Mouse (Mus musculus): Measurements from ENCODE around the gene Tfe3. TPM values are rescaled to one million over a fixed set of nuclear protein-coding genes. Genes with fewer than 3 reads are reported as not detected.
"Not testable (repeated sequence)": the region's sequence is repeated elsewhere in the genome, so short reads cannot be mapped to it uniquely, and the experiment has no call there.

Tfe3 gene
- 10 to 100 TPM; 16.9 to 19.4 TPM for total RNA-seq (2021)
- long read RNA-seq, experiment 1, transcript Tfe3-201 (10 exons, 3,277 nt): major isoform, 7 of 29 reads
- long read RNA-seq, experiment 1, partial matches to known transcripts: 14 of 29 reads
- long read RNA-seq, experiment 1, other reads (novel, unspliced or antisense): 5 of 29 reads
- long read RNA-seq, experiment 2, partial matches to known transcripts: 6 of 16 reads
- long read RNA-seq, experiment 2, other reads (novel, unspliced or antisense): 3 of 16 reads

DNA sequence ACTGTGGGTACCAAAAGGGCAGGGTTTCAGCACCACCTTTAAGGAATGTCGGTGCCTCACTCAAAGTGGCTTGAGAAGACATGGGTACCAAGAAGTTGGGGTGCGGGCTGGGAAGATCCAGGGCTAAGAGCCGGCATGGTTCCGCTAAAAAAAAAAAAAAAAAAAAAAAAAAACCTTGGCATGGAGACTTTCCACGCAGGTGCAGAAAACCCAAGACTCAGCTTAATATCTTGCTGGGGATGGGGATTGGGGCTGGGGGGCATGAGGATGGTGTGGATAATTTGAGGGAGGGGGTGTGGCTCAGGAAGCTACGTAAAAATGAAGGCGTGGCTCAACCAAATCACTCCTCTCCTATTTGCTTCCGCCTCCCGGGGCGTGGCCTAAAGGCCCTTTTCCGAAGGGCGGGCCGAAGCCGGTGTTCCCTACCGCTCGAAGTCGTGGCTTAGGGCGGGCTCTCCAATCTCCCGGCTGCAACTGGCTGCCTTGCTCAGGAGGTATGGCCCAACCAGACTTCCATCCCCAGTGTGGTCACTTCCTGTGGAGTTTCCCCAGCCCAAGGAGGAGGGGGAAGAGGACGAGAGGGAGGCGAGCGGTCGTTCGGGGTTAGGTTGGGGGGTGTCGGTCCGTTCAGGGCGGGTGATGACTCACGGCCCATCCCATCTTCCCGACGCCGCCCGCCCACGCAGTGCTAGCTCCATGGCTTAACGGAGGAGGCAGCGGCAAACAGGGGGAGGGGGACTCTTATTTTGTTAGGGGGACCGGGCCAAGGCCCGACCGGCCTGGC, at the start of gene Tfe3:
Tfe3 (plus strand) TSS at position 424 of the 784 bp plus-strand sequence.
- peak; percentile 63 to 86 for DNase-seq (ENCODE audit: low spot score in 2 of 2)

DNA sequence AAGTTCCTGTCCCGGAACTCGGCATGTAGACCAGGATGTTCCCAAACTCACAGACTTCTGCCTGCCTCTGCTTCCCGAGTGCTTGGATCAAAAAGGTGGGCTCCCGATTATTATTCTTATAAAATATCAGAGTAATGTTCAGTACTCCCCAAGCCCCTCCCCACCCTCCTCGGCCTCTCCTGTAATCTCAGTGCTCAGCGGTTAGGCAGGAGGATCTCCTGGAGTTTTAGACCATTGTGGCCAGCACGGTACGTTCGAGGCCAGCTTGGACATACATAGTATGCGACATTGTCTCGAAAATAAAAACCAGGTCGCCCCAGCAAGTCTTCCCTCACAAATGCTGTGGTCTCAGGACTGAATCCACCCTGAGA, 48.6 kb upstream of the Tfe3 start:
- DNase-seq (ENCODE audit: low spot score in 2 of 2): not testable (repeated sequence)

DNA sequence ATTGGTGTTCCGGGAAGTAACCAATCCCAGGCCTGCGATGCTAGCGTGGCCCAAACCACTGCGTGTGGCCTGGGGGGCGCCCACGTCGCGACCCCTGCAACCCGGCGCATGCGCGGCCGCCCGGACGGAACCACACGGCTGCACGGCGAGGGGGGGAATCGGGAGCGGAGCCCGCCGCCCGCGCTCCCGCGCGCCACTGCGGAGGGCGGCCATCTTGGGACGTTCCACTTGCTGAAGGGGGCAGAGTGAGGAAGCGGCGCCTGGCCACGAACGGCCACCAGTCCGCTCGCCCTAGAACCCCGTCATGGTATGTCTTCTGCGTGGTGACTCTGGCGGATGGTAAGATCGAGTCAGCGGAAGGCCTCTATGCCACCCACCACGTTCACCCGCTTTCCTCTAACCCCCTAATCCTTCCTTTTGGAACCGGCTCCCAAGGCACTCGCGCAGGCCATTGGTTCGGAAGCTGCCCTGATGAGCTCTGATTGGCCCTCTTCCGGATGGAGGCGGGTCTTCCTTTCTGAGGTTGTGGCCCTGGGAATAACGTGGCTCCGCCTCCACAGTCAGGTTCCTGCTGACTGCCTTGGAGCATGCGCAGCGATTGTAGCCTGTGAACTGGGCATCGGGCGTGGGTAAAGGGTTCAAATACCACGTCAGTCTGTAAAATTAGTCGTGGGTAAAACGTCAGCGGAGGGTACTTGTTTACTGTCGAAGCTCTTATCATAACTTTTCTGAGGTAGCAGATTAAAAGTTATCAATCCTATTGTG, 48.0 kb upstream of the Tfe3 start, which contains the start of gene Wdr45:
Wdr45 (plus strand) TSS at position 199 of the 765 bp plus-strand sequence.
- peak; percentile 66 to 87 for DNase-seq (ENCODE audit: low spot score in 2 of 2)

DNA sequence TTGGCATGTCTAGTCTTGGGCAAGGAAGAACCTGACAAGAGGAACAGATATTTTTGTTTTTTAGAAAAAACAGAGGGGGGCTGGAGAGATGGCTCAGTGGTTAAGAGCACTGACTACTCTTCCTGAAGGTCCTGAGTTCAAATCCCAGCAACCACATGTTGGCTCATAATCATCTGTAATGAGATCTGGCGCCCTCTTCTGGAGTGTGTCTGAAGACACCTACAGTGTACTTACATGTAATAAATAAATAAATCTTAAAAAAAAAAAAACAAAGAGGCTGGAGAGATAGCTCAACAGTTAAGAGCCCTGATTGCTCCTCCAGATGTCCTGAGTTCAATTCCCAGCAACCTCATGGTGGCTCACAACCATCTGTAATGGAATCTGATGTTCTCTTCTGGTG, 46.3 kb upstream of the Tfe3 start:
- not testable (repeated sequence) for DNase-seq (ENCODE audit: low spot score in 2 of 2)

DNA sequence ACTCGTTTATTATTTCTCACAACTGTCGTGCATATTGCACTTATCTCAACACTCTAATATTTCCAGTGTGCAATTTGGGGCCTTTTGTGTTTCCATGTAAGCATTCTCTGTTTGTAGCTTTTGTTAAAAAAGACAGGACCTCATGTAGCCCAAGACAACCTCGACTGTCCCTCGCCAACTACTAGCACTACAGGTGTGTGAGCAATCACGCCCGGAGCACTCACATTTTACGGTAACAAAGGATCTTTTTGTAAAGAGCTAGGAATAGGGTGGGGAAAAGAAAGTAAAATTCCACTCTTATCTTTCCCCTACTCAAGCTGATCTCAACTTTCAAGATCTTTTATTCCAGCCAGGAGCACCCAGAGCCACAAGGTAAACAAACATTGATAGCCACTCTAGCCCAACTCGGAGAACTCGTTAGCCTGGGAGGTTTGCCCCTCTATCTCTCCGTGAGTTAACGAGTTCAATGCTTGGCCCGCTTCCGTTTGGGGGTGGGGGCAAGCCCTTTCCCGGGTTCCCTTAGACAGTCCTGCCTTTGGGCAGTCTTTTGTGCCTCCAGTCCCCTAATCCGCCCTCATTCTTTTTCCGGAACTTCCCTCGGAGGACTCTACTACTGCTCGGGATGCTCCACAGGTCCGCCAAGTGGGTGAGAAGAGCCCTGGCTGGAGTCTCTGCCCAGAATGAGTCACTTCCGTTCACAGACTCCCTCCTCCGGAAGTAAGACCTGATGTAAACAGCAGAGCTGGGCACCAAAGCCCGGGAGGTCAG, 40.7 kb upstream of the Tfe3 start, which contains the start of gene Gm45208:
Gm45208 (plus strand) TSS at position 732 of the 768 bp plus-strand sequence.
- DNase-seq (ENCODE audit: low spot score in 2 of 2): peak in 1 of 2 experiments; percentile 59

DNA sequence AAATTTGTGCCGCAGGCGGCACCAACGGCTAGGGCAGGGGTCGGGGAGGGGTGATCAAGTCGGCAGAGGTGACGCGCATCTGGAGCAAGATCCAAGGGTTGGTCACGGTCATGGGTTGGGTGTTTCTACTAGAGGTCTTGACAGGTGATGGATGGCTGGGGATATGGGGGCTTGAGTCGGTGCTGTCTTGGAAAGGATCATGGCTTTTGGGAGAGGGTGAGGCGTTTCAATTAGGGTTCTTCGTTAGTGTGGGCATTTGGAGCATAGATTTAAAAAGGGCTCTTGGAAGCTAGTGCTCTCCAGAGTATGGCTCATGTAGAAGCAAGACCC, 40.1 kb upstream of the Tfe3 start:
- no peak for DNase-seq (ENCODE audit: low spot score in 2 of 2)

DNA sequence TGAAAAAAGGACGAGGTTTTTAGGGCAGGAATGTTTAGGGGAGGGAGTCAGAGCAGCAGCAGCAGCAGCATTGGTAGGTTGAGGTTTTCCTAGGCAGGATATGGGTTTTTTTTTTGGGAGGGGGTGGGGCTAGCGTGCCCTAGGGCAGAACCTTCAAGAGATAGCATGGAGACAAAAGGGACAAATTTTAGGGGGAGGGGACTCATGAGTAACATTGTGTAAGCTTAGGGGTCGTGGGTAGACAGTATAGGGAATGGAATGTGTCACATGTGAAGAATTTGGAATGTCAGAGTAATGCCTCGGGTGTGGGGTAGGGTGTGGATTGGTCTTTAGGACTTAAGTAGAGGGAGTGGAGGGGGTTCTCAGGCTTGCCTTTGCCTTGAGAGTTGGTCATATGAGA, 39.7 kb upstream of the Tfe3 start:
- DNase-seq (ENCODE audit: low spot score in 2 of 2): no peak

DNA sequence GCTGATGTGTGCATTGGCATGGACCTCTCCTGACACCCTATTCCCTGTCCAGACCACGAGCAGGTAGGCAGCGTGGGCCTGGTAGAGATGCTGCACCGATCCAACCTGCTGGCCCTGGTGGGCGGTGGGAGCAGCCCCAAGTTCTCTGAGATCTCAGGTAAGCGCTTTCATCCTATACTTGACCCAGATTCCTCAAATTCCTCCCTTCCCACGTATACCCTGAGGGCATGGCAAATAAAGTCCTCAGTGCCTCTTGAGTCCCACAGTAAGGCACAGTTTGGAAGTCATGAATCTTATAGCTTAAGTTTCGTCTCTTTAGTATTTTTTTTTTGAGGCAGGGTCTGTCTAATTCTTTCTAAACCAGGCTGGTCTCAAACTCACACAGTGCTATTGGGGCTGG, 38.2 kb upstream of the Tfe3 start:
- DNase-seq (ENCODE audit: low spot score in 2 of 2): no peak

DNA sequence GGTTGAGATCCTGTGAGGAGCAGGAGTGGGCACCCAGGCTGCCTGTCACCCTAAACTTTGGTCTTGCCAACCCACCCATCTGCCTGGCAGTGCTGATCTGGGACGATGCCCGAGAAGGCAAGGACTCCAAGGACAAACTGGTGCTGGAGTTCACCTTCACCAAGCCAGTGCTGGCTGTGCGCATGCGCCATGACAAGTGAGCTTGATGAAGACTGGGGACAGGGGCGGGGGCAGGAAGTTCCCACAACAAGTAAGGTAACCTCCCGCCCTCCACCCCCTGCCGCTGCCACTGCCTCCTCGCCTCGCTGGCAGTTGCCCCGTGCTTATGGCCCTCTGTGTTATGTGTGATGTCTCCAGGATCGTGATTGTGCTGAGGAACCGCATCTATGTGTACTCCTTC, 36.5 kb upstream of the Tfe3 start:
- DNase-seq (ENCODE audit: low spot score in 2 of 2): no peak

DNA sequence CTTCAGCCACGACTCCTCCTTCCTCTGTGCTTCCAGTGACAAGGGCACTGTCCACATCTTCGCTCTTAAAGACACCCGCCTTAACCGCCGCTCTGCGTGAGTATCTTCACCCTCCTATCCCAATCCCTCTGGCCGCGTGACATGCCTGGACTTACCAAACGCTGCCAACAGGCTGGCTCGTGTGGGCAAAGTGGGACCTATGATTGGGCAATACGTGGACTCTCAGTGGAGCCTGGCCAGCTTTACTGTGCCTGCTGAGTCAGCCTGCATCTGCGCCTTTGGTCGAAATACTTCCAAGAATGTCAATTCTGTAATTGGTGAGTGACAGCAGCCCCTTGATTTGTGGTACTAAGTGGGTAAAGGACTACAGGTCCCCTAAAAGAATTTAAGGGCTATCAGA, 35.2 kb upstream of the Tfe3 start:
- no peak for DNase-seq (ENCODE audit: low spot score in 2 of 2)

DNA sequence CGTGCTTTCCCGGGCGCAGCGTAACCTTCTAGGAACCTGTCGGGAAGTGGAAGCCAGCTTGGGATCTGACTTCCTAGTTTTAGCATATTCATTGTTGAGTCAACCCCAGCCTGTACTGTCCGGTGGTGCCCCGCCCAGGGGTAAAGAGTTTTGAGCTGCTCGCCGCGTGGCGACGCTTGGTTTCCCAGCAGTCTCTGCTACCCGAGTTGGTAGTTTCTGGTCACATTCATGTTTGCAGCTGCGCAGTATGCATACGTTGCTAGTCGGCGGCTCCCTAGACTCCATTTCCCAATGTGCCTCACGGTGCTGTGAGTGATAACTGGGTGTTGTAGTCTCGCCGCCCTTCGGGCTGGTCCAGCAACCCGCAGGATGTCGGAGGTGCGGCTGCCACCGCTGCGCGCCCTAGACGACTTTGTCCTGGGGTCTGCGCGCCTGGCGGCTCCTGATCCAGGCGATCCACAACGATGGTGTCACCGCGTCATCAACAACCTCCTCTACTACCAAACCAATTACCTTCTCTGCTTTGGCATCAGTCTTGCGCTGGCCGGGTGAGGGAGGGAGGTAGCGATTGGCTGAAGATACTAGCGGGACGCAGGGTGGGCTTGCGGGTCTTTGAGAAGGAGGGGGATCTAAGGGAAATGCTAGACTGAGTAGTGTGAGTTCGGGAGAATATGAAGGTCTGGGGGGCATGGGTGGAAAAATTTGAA, 34.0 kb upstream of the Tfe3 start, which contains the start of gene Praf2:
Praf2 (plus strand) TSS at position 225 of the 707 bp plus-strand sequence.
- peak in 1 of 2 experiments; percentile 65 for DNase-seq (ENCODE audit: low spot score in 2 of 2)

DNA sequence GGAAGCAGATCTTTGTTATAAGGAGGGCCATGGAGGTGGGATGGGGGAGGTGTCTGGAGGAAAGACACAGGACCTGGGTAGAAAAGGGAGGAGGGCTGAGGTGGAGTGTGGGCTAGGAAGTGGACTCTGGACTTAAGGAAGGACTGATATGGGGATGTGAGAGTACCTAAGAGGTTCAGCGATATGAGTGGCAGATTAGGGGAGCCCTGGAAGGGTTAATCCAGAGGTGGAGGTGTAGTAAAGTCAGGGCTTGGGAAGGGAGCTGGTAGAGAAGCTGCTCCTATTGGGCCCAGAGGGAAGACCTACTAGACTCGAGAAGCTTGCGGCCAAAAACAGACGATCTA, 33.5 kb upstream of the Tfe3 start:
- no peak for DNase-seq (ENCODE audit: low spot score in 2 of 2)

DNA sequence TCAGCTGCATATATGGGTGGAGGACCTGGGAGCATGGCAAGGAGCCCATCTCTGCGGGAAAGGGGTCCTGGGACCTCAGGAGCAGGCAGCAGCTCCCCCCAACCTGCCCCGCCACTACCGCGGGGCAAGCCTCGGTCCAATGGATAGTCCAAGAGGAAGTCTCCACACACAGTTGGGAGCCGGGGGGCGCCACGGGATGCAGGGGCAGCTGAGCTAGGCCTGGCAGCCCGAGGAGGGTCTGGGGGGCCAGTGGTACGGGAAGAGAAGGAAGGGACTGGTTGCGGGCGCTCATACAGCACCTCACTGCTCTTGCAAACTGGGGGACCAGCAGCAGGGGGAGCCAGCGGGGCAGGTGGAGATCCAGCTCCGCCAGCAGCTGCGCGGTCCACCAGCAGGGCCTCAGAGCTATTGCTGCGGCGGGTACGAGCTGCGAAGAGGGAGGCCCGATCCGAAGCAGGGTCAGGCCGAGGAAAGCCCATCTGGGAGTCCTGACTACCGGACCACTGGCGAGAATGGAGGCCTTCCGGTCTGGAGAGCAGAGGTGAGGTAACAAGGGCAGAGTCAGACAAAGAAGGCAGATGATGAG, 28.7 kb upstream of the Tfe3 start:
- peak; percentile 43 to 66 for DNase-seq (ENCODE audit: low spot score in 2 of 2)

DNA sequence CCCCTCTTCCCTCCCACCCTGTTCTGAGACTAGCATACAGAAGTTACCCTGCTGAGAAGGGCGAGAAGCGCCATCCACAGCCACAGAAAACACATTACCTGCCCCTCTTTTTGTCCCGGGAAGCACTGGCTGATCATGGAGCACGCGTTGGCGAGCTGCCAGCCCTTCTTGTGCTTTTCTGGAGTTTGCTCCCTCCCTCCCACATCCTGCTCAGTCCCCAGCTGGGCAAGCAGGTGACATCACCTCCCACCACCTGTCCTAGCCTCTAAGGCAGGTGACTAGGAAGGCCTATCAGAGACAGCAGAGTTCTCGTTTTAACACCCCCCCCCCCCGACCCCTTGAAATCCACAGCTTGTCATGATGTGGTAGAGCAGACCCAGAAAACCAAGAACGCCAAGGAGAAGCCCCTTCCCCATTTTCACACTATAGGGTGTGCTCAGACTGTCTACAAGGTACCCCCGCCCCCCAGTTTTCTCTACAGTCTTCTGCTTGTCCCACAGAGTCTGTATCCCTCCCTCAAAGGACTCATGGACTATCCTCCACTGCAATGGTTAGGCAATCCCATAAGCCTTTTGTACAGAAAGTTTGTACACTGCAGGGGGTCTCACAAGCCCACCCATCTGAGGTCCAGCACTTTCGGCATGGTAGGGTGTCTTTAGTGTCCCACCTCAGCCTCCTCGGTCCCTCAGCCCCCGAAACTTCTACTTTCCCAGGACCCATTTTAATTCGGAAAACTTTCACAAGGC, 22.9 kb upstream of the Tfe3 start:
- no peak for DNase-seq (ENCODE audit: low spot score in 2 of 2)

DNA sequence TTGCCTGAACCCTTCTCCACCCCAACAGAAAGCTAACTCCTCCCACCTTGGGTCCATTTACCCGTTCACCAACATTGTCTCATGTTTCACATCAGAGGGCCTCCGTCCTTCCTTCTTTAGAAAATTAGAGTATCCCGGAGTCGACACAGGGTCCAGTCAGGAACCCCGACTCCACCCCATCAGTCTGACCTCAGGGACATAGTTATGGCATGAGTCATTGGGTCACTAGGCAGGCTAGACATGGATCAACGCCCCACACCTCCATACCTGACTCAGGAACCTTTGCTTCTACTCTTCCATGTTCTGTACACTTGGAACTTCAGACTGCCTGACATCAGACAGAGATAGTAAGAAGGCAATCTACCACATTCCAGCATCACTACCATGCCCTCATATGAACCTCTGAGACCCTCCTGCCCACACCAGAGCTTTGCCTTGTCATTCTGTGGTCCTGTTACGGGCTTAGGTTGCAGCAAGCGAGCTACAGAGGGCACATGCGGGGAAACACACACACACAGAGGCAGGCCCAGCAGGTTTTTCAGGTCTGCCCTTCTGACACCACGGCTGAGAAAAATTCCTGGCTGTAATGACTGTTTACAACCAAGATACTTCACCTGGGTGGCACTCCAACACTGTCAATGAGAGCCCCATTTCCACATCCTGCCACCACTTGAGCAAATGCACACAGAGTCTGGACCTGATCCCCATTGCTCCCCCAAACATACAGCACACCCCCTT, 22.1 kb upstream of the Tfe3 start:
- DNase-seq (ENCODE audit: low spot score in 2 of 2): no peak

DNA sequence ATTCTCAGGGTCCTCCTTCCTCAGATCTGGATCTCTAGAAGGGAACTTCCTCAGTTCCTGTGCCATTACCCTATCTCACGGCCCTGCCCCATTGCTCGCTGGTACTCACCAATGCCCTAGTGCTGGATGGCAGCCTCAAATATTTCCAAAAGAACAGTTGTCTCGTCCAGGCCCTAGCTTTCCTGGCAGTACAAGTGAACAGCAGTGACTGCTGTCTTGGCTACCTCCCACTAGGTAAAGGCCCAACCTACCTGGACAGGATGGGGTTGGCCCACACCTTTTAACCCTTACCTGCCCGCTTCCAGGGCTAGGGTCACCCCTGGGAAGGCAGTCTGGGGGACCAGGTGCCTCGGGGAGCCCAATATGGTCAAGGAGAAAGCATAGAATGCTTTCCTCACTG, 21.3 kb upstream of the Tfe3 start:
- no peak for DNase-seq (ENCODE audit: low spot score in 2 of 2)

DNA sequence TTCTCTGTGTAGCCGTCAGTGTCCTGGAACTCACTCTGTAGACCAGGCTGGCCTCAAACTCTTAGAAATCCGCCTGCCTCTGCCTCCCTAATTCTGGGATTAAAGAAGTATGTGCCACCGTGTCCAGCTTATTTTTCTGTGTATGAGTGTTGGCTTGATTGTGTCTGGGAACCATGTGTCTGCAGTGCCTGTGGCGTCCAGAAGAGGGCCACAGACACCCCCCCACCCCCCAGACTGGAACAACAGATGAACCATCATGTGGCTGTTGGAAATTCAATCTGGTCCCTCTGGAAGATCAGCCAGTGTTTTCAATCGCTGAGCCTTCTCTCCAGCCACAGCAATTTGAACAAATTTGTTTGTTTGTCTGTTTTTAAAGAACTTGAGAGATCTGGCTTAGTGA, 18.9 kb upstream of the Tfe3 start:
- no peak for DNase-seq (ENCODE audit: low spot score in 2 of 2)

DNA sequence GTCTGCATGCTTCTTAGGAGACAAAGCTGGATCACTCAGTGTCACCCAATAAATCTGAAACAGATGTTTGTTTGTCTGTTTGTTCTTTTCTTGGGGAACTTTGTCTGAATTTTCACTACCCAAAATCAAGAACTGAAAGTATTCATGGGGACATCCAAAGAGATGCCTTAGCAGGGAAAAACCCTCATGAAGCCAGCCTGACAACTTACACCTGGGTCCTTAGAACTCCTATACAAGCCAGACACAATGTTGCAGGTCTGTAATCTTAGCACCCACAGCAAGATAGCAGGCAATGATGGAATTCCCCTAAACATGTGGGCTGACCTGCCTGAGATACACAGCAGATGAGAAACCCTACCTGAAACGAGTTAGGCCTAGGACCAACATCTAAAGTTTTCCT, 17.4 kb upstream of the Tfe3 start:
- DNase-seq (ENCODE audit: low spot score in 2 of 2): no peak

DNA sequence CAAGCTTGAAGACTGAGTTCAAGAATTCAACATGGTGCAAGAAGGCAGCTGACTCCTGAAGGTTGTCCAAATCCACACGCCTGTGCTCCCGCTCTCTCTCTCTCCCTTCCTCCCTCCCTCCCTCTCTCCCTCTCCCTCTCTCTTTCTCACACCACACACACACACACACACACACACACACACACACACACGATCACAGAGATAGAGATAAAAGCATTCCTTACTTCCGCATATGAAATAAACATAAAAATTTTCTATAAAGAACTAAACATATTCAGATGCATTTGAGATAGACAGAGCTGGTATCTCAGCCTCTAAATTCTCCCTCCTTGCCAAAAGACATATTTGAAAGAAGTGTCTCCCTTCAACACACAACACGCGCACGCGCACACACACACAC, 16.9 kb upstream of the Tfe3 start:
- DNase-seq (ENCODE audit: low spot score in 2 of 2): no peak

Measured in gastrocnemius, postnatal 4 days (tissue).